Mouse (Mus musculus) CH12.LX (cell line): ENCODE data around the gene Eme2.

Experiments used
- CHD1 ChIP-seq: IDR thresholded peaks from 2 replicates; pipeline ENCODE4 v1.6.1; 2012; ENCODE audit warnings: low read depth, low read length, improper control_type of control experiment, inconsistent platforms
- CTCF ChIP-seq, 2 experiments: IDR thresholded peaks in 1 of 2; conservative IDR thresholded peaks in 1 of 2; 2 replicates each; pipeline ENCODE4 v1.5.1; 2011 to 2012; ENCODE audit warnings: low read depth in 2 of 2, low read length in 2 of 2, improper control_type of control experiment in 1 of 2, inconsistent platforms in 1 of 2, mild to moderate bottlenecking in 1 of 2, moderate library complexity in 1 of 2
- E2F4 ChIP-seq: IDR thresholded peaks from 2 replicates; pipeline ENCODE4 v1.6.1; 2011; ENCODE audit warnings: low read depth, low read length, improper control_type of control experiment; ENCODE audit not compliant: insufficient replicate concordance
- EP300 ChIP-seq: IDR thresholded peaks from 2 replicates; pipeline ENCODE4 v1.6.1; 2011; ENCODE audit warnings: low read length, improper control_type of control experiment
- GABPA ChIP-seq: IDR thresholded peaks from 2 replicates; pipeline ENCODE4 v1.6.1; 2012; ENCODE audit warnings: low read depth, low read length, improper control_type of control experiment, inconsistent platforms; ENCODE audit not compliant: insufficient replicate concordance
- JUND ChIP-seq: conservative IDR thresholded peaks from 2 replicates; pipeline ENCODE4 v1.6.1; 2011; ENCODE audit warnings: low read depth, low read length, improper control_type of control experiment
- MAX ChIP-seq: IDR thresholded peaks from 2 replicates; pipeline ENCODE4 v1.6.1; 2011; ENCODE audit warnings: low read length, improper control_type of control experiment
- MAZ ChIP-seq: IDR thresholded peaks from 2 replicates; pipeline ENCODE4 v1.6.1; 2012; ENCODE audit warnings: low read depth, mild to moderate bottlenecking, inconsistent platforms, low read length, improper control_type of control experiment, moderate library complexity
- MEF2A ChIP-seq: IDR thresholded peaks from 2 replicates; pipeline ENCODE4 v1.6.1; 2014; ENCODE audit warnings: low read depth, mild to moderate bottlenecking, inconsistent platforms, low read length, improper control_type of control experiment, borderline replicate concordance
- MYC ChIP-seq: IDR thresholded peaks from 2 replicates; pipeline ENCODE4 v1.6.1; 2011; ENCODE audit warnings: low read depth, mild to moderate bottlenecking, improper control_type of control experiment, low read length
- POLR2A ChIP-seq: IDR thresholded peaks from 2 replicates; pipeline ENCODE4 v1.6.1; 2011; ENCODE audit warnings: low read depth, mild to moderate bottlenecking, improper control_type of control experiment, low read length
- POLR2AphosphoS2 ChIP-seq: IDR thresholded peaks from 2 replicates; pipeline ENCODE4 v1.6.1; 2011; ENCODE audit warnings: low read depth, low read length, improper control_type of control experiment
- ZKSCAN1 ChIP-seq: IDR thresholded peaks from 2 replicates; pipeline ENCODE4 v1.6.1; 2012; ENCODE audit warnings: low read depth, inconsistent platforms, low read length, improper control_type of control experiment, borderline replicate concordance
- ZMIZ1 ChIP-seq: IDR thresholded peaks from 2 replicates; pipeline ENCODE4 v1.6.1; 2012; ENCODE audit warnings: low read depth, mild to moderate bottlenecking, inconsistent platforms, low read length, improper control_type of control experiment

- TF ChIP-seq POLR2A (no peak), EP300 (no peak), JUND (no peak), POLR2AphosphoS2 (no peak), CHD1 (no peak), ZMIZ1 (no peak), MAZ (no peak), CTCF (conservative IDR thresholded peaks at IDR 0.05 in 1 of 2, IDR thresholded peaks at IDR 0.05 in 1 of 2; ENCODE audit: low read depth in 2 of 2, low read length in 2 of 2) (no peak), GABPA (no peak), ZKSCAN1 (no peak), MAX (no peak), MEF2A (no peak), MYC (no peak), E2F4 (no peak)
Observed at GRCm38 (mm10) chr17:24933163-24933562, 38.3 kb upstream of the Eme2 start.
